Mouse (Mus musculus) common myeloid progenitor, adult 5-6 weeks (primary cell): ENCODE measurements at regions not wholly inside any gene's neighbourhood (a gene's known extent, or its start where the extent isn't known, plus 50 kb on each side); places are given as distances from the start of the nearest gene placed in this dataset.

Experiments used
- ATAC-seq: replicated peaks from 2 replicates; pipeline ENCODE4 v1.8.0; 2016; ENCODE audit warnings: low read depth, mild to moderate bottlenecking, moderate TSS enrichment, inconsistent platforms; ENCODE audit not compliant: poor library complexity, severe bottlenecking

GRCm38 (mm10) chr7:83230496-83231325, 354.0 kb upstream of the Tmc3 start:
- ATAC-seq: no peak

GRCm38 (mm10) chr7:83235659-83236058, 349.1 kb upstream of the Tmc3 start:
- ATAC-seq: no peak

GRCm38 (mm10) chr7:83237336-83237735, 347.4 kb upstream of the Tmc3 start:
- ATAC-seq: no peak

- ATAC-seq: no peak
Measured at GRCm38 (mm10) chr7:83238091-83238490, 346.6 kb upstream of the Tmc3 start.

- no peak for ATAC-seq
Measured at GRCm38 (mm10) chr7:83242233-83242632, 342.5 kb upstream of the Tmc3 start.

GRCm38 (mm10) chr7:83245867-83246266, 338.9 kb upstream of the Tmc3 start:
- ATAC-seq: no peak

- ATAC-seq: no peak
Measured at GRCm38 (mm10) chr7:83251995-83252563, 332.6 kb upstream of the Tmc3 start.

GRCm38 (mm10) chr7:83253001-83253400, 331.7 kb upstream of the Tmc3 start:
- no peak for ATAC-seq

GRCm38 (mm10) chr7:83253432-83253831, 331.3 kb upstream of the Tmc3 start:
- ATAC-seq: no peak

- no peak for ATAC-seq
Measured at GRCm38 (mm10) chr7:83254411-83254810, 330.3 kb upstream of the Tmc3 start.

- no peak for ATAC-seq
Measured at GRCm38 (mm10) chr7:83256236-83256784, 328.4 kb upstream of the Tmc3 start.

GRCm38 (mm10) chr7:83258363-83258916, 326.3 kb upstream of the Tmc3 start:
- no peak for ATAC-seq

GRCm38 (mm10) chr7:83261489-83261888, 323.2 kb upstream of the Tmc3 start:
- no peak for ATAC-seq

- no peak for ATAC-seq
Measured at GRCm38 (mm10) chr7:83289915-83290773, 294.6 kb upstream of the Tmc3 start.

GRCm38 (mm10) chr7:83307112-83307511, 277.6 kb upstream of the Tmc3 start:
- no peak for ATAC-seq

GRCm38 (mm10) chr7:83312172-83312571, 272.6 kb upstream of the Tmc3 start:
- ATAC-seq: no peak

GRCm38 (mm10) chr7:83329809-83330412, 254.8 kb upstream of the Tmc3 start:
- no peak for ATAC-seq

- no peak for ATAC-seq
Measured at GRCm38 (mm10) chr7:83347103-83347754, 237.5 kb upstream of the Tmc3 start.

GRCm38 (mm10) chr7:83369191-83369590, 215.5 kb upstream of the Tmc3 start:
- no peak for ATAC-seq
